Mouse (Mus musculus) kidney, adult 11 months (tissue): ENCODE measurements at regions not wholly inside any gene's neighbourhood (a gene's known extent, or its start where the extent isn't known, plus 50 kb on each side); places are given as distances from the start of the nearest gene placed in this dataset.

ENCODE experiments used
- DNase-seq: peaks from one replicate; pipeline ENCODE4 v3.0.0; 2022

DNA sequence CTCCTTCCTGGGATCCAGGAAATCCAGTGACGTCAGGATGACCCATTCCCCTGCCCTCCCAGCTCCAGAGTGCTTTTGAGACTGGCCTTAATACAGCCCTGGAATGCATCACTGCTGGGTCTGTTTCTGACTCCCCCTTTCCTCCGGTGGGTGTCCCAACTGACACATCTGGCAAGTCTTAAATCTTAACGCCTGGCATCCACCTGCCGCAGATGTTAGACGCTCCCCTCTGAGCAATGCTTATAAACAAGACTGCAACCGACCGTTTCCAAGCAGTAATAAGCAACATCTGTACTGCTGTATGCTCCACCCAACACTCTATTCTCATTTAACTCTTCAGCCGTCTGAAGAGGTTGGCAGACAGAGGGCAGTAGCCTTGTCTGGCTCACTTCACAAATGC, 161.7 kb upstream of the Prok2 start:
- no peak for DNase-seq

GRCm38 (mm10) chr6:99884755-99885154, 158.6 kb upstream of the Prok2 start:
- no peak for DNase-seq

- DNase-seq, result peak; percentile 14
Observed at GRCm38 (mm10) chr6:99884054-99884453, 157.9 kb upstream of the Prok2 start.

DNA sequence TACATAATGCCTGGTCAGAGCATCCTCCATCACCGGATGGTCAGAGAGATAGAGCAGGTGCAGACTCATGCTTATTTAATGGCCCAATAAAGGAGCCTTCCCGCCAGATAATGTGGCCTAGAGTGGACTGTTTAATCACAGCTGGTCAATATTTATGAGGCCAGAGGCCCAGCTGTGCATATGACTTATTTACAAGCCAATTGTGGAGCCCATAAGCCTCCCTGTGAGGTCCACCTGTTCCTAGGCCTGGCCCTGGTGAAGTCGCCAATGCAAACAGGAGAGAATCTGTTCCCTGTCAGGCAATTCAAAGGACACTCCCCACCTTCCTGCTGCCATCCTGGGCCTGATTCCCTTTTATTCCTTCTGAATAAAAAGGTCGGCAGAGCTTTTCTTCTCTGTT, 155.4 kb upstream of the Prok2 start:
- no peak for DNase-seq

DNA sequence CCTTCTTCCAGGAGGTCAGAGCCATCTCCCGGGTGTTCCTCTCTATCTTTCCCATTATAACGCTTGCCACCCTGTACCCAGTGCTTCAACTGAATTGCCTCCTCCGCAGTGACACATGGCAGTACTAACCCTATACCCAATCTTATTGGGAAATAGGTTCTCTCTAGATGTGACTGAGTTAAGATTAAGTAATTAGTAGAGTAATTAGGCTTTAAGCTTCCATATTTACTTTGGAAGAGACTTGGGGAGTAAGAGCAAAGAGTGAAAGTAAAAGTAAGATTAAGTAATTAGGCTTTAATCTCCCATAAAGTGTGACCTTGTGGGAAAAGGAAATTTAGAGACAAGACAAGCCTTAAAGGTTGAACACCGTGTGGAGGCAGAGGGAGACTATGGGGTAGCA, 148.7 kb upstream of the Prok2 start:
- DNase-seq, result no peak

- no peak for DNase-seq
Observed at GRCm38 (mm10) chr6:99874029-99874428, 147.8 kb upstream of the Prok2 start.

- no peak for DNase-seq
Observed at GRCm38 (mm10) chr6:99866061-99866460, 139.9 kb upstream of the Prok2 start.

- DNase-seq, result peak; percentile 7
Observed at GRCm38 (mm10) chr6:99864949-99865348, 138.8 kb upstream of the Prok2 start.

DNA sequence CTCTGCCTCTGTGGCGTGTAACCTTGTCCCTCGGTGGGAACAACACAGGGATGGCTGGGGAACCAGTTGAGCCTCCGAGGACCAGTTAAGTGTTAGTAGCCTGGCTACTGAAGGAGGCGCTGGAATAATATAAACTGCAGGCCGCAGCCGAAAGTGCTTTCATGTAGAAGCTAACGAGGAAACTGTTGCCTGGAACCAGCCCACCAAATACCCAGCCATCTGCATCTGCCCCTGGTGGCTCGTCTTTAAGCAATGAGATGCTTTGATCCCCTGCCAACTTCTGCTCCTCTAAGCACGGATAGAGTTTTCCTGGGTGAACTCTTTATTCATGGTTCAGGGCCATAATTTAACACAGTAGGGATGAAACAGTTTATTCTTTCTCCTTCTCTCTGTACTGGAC, 137.2 kb upstream of the Prok2 start:
- DNase-seq, result no peak

GRCm38 (mm10) chr6:99857411-99857810, 131.2 kb upstream of the Prok2 start:
- DNase-seq, result no peak

- DNase-seq, result no peak
Observed at GRCm38 (mm10) chr6:99853716-99854115, 127.5 kb upstream of the Prok2 start.

GRCm38 (mm10) chr6:99850706-99851105, 124.5 kb upstream of the Prok2 start:
- DNase-seq, result no peak

- no peak for DNase-seq
Observed at GRCm38 (mm10) chr6:99845508-99845846, 119.3 kb upstream of the Prok2 start.

GRCm38 (mm10) chr6:99844775-99845507, 118.7 kb upstream of the Prok2 start:
- no peak for DNase-seq

DNA sequence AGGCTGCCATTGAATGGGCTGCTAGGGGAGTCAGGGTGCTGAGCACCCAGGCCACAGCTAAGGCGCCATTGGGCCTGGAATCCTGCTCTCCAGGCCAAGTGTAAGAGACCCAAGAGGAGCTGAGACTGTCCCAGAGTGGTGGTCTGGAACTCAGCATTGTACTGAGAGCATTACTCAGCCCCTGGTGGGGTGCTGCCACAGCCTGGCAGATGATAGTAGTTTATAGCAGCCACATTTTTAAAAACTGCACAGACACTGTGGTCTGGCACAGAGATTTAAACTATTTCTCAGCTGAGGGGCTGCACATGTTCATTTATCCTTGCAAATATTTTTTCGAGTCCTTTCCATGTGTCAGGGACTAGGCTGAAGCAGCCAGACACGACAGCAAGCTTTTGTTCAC, 117.3 kb upstream of the Prok2 start:
- DNase-seq, result no peak

- no peak for DNase-seq
Observed at GRCm38 (mm10) chr6:99842723-99843122, 116.5 kb upstream of the Prok2 start.

- DNase-seq, result no peak
Observed at GRCm38 (mm10) chr6:99840823-99841222, 114.6 kb upstream of the Prok2 start.

DNA sequence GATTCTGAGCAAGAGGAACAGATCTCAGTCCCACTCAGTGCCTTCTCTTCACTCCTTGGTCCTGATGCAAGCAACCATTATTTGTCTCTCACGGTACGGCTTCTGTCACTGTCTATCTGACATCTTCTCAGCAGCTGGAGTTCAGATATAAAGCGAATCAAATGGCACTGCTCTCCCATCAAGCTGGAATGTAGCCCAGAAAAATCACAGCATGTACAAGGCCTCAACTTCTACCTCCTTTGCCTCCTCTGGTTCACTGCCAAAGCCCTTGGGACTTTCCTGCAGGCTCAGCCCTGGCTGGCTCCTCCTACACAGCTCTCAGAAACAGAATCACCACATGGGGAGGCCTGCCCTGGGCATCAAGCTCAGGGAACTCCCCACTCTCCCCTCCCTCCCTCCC, 107.1 kb upstream of the Prok2 start:
- DNase-seq, result peak; percentile 36

- no peak for DNase-seq
Observed at GRCm38 (mm10) chr6:99827625-99828024, 101.4 kb upstream of the Prok2 start.

- peak; percentile 42 for DNase-seq
Observed at GRCm38 (mm10) chr6:99824808-99825207, 98.6 kb upstream of the Prok2 start.

DNA sequence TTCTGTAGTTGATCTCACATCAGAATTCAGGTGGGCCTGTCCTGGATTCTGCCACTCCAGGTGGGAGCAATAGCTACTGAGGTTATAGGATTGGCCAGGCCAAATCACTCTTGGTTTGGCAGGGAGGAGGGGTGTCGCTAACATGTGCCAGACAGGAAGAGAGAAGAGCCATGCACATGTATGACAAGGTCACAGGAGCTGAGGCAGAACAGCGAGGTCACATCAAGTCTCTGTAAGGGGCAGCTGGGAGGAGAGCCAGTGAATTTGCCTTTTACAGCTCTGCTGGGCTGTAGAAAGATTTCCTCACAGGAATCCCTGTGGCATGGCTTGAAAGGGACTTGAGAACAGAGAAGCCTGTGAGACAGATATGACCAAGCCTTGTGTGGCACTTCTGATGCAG, 96.3 kb upstream of the Prok2 start:
- DNase-seq, result no peak

GRCm38 (mm10) chr6:99819255-99819929, 93.2 kb upstream of the Prok2 start:
- no peak for DNase-seq

DNA sequence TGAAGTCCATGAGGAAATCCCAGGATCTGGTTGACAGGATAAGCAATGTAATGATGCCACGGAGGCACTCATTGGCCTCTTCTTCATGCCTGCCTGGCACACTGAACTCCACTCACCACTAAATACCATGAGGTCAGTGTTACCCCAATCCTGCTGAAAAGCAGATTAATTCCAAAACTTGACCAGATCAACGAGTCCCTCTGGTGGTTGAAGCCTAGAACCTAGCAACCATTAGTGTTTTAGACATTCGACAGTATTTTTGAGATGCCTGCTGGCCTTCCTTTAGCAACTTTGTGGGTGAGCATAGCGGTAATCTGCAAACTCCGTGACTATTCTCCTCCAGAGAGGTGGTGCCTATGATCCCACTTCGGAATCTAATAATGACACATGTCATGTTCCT, 92.3 kb upstream of the Prok2 start:
- no peak for DNase-seq

GRCm38 (mm10) chr6:99817245-99817644, 91.1 kb upstream of the Prok2 start:
- DNase-seq, result no peak

DNA sequence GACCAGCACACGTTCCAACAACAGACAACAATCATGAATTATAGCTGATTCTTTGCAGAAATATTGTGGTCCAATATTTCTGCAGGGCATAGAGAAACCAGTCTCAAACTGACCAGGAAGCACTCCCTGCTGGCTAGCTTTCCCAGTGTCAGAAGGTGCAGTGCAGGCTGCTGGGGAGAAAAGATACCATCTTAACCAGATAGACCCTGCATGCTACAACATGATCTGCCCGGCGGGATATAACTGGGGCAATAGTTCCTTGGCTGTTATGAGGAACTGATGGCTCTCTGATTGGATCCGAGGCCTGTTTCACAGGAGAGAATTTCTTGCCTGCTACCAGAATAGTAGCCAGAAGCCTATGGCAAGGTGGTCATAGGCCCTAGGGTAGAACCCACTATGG, 86.9 kb upstream of the Prok2 start:
- no peak for DNase-seq
